Mouse (Mus musculus): ENCODE data around the gene Atg13.
"Not testable (repeated sequence)": the region's sequence is repeated elsewhere in the genome, so short reads cannot be mapped to it uniquely, and the experiment has no call there.

Gene Atg13

DNA sequence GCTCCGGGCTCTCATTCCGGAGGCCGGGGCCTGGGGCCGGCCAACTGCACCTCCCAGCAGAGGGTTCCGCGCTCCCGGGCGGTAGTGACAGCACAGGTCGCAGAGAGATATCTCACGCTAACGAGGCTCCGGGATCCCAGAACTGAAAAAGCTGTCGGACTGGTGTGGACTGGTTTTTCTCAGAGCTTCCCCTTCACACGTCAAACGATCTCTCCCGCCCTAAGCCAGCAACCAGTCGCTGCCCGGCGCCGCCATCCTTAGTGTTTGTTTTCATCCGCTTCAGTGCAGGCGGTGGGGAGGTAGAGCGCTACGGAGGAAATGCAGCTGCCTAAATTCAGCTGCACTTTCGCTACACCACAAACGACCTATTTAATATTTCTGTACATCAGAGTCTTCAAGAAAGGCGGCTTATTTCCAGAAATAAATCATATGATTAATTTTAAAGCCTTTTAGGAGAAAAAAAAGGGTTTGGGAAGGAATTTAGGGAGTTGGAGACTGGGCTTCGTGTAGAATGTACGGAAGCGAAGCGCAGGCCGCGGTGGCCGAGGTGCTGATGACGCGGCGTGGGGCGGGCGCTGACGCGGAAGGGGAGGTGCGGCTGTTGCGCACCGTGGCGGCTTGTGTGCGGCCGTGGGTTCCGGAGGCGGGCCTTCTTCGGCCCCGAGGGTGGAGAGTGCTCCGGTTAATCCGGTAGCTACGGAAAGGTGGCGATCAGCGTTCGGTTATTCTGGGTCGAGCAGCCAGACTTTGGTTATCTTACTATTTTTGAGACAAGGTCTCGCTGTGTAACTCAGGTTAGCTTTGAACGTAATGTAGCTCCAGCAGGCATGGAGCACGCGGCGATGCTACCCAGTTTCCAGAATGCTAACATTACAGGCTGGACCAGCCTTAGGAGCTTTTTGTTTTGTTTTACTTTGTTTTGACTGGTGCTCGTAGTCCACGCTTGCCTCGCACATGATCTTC is at the start of gene Atg13, which contains the start of gene Harbi1:
Atg13 (minus strand) TSS at position 305 of the 963 bp plus-strand sequence.
Harbi1 (plus strand) TSS at position 581 of the 963 bp plus-strand sequence.
- CTCF ChIA-PET, result interaction anchor here (0.5 to 0.7 kb wide), 4 partner anchors 61 to 962 kb away, joined by 3 to 6 read pairs (median 3); partner anchors contain the start of genes Arhgap1 and Zfp408

DNA sequence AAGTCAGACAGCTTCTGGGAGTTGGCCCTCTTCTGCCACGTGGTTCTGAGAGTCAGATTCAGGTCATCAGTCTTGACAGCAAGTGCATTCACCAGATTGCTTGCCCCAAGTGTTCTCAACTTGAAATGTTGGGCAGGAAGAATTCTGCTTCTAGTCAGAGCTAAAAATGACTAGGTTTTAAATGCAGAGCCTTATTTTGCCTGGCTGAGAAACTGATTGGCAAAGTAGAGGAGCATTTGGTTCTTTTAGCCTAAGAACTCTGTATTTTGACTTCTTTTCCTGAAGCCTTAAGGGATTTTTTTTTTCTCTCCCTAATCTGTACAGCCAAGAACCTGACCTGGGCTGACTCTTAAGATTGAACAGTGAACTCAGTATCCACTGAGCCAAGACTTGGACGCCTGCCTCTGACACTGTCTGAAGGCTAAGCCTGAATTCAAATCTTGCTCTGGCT is 39.5 kb upstream of the Atg13 start:
- CTCF ChIA-PET, result no interaction called here

DNA sequence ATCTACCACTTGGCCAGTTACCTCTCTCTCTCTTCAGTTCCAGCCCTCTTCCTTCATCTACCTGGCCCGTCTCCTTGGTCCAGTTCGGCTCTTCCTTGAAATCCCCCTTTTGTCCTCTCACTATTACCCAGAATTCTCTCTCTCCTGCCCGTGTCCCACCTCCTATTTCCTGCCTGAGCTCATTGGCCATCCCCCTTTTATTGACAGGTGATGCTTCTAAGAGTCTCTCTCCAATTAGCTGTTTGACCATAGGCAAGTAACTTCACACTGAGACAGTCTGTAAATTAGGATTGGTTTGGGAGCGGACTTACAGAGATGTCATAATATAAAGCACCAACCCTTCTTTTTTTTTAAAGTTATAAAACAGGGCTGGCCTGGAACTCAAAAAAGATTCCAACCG is 34.3 kb upstream of the Atg13 start:
- CTCF ChIA-PET, result no interaction called here

DNA sequence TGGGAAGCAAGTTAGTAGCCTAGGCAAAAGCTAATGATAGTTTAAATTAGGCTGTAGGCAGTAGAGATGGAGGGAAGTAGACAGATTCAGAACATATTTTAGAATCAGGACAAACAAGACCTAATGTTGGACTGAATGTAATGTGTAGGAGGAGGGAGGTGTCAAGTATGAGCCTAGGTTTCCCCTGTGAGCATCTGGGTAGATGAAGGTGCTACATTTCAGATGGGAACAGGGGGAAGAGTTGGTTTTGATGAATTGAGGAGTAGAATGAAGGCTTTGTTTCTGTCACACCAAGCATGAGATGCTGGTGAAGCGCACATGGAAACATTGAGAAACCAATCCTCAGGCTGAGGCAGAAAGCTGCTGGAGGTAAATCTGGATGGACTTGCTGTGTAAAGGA is 29.2 kb upstream of the Atg13 start:
- CTCF ChIA-PET, result no interaction called here

DNA sequence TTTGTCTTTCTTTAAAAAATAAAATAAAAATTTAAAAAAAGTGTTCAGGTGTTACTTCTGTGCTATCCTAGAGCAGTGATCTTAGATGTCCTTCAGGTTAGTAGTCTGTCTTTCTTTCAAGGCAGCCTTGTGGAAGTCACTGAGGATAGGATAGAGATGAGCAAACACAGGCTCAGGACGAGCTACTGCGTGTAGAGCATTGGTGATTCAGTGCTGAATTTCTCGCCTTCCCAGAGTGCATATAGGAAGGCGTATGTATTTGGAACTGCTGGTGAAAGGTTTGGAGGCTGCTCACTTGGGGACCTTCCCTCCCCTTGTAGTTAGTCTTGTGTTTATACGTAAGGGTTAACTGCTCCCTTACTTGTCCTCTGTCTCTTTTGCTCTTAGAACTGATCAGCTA is 24.8 kb upstream of the Atg13 start:
- CTCF ChIA-PET, result no interaction called here

DNA sequence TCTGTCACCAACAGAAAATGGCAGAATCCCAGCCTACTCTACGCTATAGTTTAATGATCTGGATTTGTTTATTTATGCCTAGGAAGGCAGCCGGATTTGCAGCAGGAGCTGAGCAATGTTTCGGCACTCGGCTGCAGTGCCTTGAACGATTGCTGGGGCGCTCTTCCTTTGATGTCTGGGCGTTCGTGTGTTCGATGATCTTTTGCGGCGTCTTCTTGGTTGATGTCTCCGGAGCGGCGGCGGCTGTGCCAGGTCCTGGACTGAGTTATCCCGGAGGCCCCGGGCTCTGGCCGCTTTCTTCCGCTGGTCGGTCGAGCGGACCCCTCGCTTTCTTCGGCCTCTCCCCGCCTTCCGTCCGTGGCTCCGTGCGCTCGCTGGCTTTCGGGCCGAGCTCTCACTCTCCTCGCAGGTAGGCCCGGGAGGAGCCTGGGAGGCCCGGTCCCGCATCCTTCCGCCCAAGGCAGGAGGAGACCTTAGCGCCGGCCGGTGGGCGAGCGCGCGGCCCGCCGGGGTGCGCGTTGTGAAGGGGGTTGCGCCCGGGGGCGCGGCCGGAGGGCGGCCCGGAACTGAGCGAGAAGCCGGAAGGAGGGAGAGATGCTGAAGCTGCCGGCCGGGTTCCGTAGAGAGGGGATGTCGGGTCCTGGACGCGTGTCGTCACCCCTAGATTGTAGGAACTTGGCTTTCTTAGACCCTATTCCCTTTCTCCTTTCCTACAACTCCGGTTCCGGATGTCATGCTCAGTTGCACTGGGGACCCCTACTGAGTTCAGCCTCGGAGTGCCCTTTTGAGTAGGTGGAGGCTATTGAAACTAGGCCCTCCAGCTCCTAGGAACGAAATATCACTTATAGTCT is 19.8 kb upstream of the Atg13 start, which contains the start of gene Ambra1:
Ambra1 (plus strand) TSS at position 164 of the 851 bp plus-strand sequence.
- CTCF ChIA-PET, result no interaction called here

DNA sequence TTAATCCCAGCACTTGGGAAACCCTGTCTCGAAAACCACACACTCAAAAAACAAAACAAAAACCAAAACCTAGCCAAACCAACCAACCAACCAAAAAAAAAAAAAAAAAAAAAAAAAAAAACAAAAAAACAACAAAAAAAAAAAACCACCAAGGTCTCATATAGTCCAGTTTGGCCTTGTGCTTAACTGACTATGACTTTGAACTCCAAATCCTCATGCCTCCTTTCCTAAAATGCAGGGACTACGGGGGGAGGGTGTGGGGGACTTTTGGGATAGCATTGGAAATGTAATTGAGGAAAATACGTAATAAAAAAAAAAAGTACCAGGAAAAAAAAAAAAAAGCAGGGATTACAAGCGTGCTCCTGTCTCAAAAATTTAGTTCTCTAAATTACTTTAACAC is 19.2 kb upstream of the Atg13 start:
- CTCF ChIA-PET, result interaction anchor here (0.8 kb wide), 1 partner anchor 1488 kb away, joined by 10 read pairs; no protein-coding TSS in a partner anchor

DNA sequence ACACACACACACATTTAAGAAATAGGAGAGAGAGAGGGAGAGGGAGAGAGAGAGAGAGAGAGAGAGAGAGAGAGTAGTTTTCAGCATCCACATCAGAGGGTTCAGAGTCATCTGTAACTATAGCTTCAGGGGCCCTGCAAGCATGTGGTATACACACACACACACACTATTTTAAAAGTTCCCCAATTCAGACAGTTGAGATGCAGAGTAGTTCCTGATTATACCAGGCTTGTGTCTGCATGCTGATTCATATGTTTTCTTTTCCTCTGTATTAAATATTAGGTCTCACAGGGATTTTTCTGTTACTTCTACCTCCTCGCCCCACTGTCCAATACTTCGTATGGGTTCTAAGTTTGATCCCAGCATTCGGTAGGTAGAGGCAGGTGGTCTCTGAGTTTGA is 16.6 kb upstream of the Atg13 start:
- CTCF ChIA-PET, result no interaction called here

DNA sequence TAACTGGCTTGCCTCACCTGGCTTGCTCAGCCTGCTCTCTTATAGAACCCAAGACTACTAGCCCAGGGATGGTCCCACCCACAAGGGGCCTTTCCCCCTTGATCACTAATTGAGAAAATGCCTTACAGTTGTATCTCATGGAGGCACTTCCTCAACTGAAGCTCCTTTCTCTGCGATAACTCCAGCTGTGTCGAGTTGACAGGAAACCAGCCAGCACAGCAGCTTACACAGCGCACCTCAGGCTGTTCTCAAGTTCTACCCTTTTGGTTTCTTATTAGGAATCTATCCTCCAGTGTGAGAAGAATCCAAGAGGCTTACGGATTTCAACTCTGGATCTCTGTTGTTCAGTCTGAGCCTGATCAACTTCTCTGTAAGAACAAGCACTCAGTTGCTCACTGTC is 15.1 kb upstream of the Atg13 start:
- CTCF ChIA-PET, result not testable (repeated sequence)

DNA sequence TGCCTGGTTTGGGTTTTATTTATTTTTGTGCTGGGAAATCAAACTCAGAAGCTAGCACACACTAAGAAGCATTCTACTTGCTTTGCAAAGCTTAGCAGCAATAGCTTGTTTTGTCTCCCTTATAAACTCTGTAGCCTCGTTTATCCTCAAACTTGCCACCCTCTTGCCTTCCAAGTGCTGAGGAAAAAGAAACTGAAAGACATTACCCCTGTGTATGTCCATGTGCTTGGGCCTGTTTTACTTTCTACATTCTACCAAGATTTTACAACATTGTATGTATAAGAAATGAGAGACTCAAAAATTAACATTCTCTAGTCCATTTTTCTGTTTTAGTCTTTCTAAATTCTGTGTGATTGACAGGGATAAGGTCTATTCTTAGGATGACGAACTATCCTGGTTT is 14.3 kb upstream of the Atg13 start:
- CTCF ChIA-PET, result no interaction called here

DNA sequence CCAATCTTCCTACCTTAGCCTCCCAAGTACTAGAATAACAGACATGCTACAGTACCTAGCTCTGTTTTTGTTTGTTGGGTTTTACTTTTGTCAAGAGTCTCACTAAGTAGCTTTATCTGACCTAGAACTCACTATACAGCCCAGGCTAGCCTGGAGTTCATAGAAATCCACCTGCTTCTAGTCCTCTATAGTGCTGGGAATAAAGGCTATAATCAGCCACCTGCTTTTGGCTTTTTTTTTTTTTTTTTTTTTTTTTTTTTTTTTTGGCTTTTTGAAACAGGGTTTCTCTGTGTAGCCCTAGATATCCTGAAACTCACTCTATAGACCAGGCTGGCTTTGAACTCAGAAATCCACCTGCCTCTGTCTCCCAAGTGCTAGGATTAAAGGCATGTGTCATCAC is 13.6 kb upstream of the Atg13 start:
- CTCF ChIA-PET, result no interaction called here

DNA sequence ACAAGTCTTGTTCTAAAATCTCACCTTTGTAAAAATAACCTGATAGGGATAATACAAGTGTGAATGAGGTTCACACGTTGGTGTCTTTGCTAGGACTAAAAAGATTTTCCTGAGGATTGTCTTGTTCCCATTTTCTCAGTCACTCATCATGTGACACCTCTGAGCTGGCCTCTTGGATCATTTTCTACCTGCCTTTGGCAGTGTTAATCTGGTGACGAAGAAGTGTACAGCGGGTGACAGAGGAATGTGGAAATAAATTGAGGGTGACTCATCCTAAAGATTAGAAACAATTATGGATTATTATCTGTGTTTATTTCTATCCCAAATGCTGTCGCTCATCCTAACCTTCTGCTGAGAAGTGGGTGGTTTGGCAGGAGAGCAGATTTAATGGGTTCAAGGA is 13.0 kb upstream of the Atg13 start:
- CTCF ChIA-PET, result no interaction called here

DNA sequence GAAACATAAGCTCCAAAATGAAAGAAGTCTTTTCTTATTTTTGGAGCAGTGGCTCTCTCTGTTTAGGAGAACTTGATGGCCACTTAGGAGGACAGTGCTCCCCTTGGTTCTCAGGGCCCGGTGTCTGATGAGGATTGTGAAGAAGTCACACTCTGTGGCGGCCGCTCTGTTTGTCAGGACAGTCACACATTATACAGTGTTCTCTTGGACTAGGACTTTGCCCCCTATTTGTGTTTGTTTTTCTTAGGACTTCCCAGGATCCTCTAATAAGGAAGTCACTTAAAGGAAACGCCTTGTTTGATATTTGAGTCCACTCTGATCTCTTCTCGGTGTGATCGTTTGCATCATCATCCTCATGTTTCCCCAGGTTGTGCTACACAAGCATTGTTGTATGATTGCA is 7.9 kb upstream of the Atg13 start:
- CTCF ChIA-PET, result no interaction called here

DNA sequence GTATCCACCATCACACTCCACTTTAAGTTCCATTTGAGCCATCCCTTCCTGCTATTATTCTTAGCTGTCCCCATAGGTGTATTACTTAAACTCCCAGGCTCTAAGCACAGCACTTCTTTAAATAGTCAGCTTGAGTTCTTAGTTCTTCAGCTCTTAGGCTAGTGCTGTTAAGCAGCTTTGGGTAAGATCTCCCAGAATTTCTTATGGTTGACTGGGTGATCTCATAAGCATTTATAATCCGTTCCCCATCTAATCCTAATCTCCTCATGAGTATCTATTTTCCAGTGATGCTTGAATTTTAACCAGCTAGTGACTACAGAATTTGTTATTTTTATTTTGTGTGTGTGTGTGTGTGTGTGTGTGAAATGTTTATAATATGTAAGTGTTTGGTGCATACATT is 4.5 kb upstream of the Atg13 start:
- CTCF ChIA-PET, result no interaction called here

DNA sequence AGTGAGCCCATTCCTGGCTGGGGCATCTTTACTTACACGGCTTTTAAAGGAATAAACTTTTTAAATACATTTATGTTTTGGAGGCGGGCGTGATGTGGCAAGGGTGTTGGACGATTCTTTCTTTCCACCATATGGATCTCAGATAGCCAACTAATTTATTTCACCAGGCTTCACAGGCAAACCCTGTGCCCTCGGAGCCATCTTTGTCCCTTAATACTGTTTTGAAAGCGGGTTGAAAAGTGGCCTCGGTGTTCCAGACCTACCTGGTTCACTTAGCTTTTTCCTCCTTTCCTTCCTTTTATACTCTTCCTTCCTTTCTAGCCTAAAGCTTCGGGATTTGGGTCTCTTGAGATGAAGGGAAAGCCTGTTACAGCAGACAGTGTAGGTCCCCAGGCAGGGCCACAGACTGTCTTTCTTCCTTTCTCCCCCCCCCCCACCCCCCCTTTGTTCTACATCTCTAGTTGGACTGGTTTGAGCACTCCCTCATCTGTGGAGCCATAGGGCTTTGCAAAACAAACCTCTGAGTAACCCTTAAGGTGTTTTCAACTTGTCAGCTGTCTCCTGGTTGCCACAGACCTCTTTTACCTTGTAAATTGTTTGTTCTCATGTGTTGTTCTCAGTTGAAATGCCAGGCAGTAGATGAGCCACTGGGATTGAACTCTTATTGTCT is 1.0 kb upstream of the Atg13 start:
- CTCF ChIA-PET, result interaction anchor here (0.7 kb wide), 2 partner anchors 64 to 963 kb away, joined by 3 to 6 read pairs; no protein-coding TSS in a partner anchor

DNA sequence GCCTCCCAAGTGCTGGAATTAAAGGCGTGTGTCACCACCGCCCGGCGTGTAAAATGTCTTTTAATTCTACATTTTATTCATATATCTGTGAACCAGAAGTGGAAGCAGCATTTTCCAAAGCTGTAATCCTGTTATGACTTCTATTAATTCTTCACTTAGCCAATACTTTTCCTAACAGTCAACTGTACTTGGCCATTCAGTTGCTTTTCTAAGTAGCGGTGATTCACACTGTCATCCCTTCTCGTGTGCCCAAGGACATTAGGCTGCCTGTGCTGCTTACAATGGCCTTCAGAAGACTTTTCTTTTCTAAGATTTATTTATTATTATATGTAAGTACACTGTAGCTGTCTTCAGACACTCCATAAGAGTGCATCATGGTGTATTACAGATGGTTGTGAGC is 2.0 kb downstream of the Atg13 start:
- CTCF ChIA-PET, result no interaction called here

DNA sequence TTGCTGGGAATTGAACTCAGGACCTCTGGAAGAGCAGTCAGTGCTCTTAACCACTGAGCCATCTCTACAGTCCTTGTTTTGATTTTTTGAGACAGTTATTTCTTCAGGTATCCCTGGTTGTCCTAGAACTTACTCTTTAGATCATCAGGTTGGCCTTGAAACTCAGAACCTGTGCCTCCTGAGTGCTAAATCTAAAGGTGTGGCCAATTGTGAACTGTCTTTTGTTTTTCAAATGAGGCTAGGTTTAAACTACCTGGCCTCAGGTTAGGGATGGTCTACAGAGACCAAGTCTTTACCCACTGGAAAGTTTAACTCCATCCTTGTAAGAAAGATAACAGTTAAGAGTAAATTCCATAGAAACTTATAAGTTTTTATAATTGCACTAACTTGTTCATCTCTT is 3.9 kb downstream of the Atg13 start:
- CTCF ChIA-PET, result no interaction called here

DNA sequence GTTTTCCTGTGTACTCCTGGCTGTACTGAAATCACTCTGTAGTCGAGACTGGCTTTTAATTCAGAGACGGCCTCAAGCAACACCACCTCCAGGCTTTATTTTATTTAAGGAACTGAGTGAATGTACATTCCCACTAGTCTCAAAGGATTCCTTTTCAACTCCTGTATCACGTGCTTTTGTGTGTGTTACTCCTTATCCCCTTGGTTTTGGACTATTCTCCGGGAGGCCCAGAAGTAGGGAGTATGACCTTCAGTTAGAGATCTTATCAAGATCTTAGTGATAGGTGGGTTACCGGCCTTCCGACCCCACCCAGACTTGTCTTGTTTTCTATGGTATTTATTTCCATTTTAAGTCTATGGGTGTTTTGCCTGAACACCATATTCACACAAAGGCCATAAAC is 4.6 kb downstream of the Atg13 start:
- CTCF ChIA-PET, result no interaction called here

DNA sequence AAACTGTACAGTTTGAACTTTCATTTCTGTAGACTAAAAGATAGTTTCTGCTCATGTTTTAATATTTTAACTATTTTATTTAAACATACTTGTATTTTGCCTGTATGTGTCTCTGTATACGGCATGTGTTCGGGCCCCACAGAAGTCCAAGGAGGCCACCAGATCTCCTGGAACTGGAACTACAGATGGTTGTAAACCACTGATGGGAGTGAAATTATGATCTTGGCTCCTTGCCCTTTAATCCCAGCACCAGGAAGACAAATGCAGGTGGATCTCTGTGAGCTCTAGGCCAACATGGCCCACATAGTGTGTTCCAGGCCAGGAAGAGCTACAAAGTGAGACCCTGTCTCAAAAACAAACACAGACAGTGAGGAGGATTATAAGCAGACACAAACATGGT is 9.0 kb downstream of the Atg13 start:
- CTCF ChIA-PET, result no interaction called here

DNA sequence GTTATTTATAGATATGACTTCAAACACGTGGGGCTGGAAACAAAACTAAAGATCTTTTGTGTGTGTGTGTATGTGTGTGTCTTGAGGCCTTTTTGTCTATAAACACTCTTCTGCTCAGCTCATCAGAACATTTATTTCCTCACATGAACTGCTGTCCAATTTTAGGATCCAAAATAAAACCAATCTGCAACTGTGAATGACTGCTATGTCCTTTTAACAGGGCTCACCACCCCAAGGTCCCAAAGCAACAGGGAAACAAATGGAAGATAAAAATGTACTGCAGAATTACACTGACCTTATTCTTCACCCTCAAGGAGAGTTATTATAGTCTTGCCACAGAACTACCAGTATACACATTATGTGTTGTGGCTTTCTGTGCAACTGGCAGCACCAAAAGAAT is 11.2 kb downstream of the Atg13 start:
- CTCF ChIA-PET, result no interaction called here

DNA sequence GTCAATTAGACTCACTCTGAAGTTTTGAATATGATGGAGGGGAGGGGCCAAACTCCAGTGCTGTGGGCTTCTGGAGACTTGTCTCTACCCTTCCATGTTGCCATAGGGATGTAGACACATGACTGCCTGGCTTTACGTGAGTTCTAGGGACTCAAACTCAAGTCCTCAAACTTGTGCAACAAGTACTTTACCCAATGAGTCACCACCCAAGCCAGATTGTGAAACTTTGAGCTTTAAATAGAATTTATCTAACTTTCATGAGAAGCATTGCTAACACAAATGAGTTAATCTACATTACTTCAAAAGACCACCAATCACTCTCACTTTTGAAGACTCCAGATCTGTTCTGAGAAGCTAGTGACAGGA is 14.2 kb downstream of the Atg13 start:
- CTCF ChIA-PET, result no interaction called here

All from spleen, embryonic (tissue).